Mouse (Mus musculus) thymus, postnatal 10 days (tissue): Measurements from ENCODE around the gene Ephb2.

Source experiments
- DNase-seq, 2 experiments: peaks; one replicate each; pipeline ENCODE4 v3.0.0; 2021; ENCODE audit warnings: low spot score in 2 of 2

Gene Ephb2

GRCm38 (mm10) chr4:136732536-136733121 lies 103.2 kb downstream of the Ephb2 start:
- DNase-seq: no peak

- no peak for DNase-seq
Measured at GRCm38 (mm10) chr4:136731761-136732160, 104.0 kb downstream of the Ephb2 start.

- no peak for DNase-seq
Measured at GRCm38 (mm10) chr4:136731008-136731609, 104.7 kb downstream of the Ephb2 start.

- no peak for DNase-seq
Measured at GRCm38 (mm10) chr4:136730501-136730900, 105.3 kb downstream of the Ephb2 start.

- no peak for DNase-seq
Measured at GRCm38 (mm10) chr4:136729574-136729973, 106.2 kb downstream of the Ephb2 start.

- no peak for DNase-seq
Measured at GRCm38 (mm10) chr4:136726941-136727340, 108.8 kb downstream of the Ephb2 start.

- no peak for DNase-seq
Measured at GRCm38 (mm10) chr4:136724731-136725130, 111.1 kb downstream of the Ephb2 start.

GRCm38 (mm10) chr4:136722361-136723082 lies 113.3 kb downstream of the Ephb2 start:
- DNase-seq: no peak

- no peak for DNase-seq
Measured at GRCm38 (mm10) chr4:136721937-136722336, 113.9 kb downstream of the Ephb2 start.

GRCm38 (mm10) chr4:136720025-136720424 lies 115.8 kb downstream of the Ephb2 start:
- DNase-seq: no peak

GRCm38 (mm10) chr4:136718193-136718986 lies 117.4 kb downstream of the Ephb2 start:
- no peak for DNase-seq

GRCm38 (mm10) chr4:136716561-136716972 lies 119.2 kb downstream of the Ephb2 start:
- DNase-seq: no peak

- DNase-seq: no peak
Measured at GRCm38 (mm10) chr4:136714530-136714929, 121.3 kb downstream of the Ephb2 start.

GRCm38 (mm10) chr4:136713889-136714288 lies 121.9 kb downstream of the Ephb2 start:
- no peak for DNase-seq

GRCm38 (mm10) chr4:136713431-136713830 lies 122.4 kb downstream of the Ephb2 start:
- DNase-seq: peak; percentile 10 to 14

- no peak for DNase-seq
Measured at GRCm38 (mm10) chr4:136711985-136712768, 123.6 kb downstream of the Ephb2 start.

GRCm38 (mm10) chr4:136710345-136710744 lies 125.4 kb downstream of the Ephb2 start:
- no peak for DNase-seq

GRCm38 (mm10) chr4:136708956-136709355 lies 126.8 kb downstream of the Ephb2 start:
- DNase-seq: no peak

GRCm38 (mm10) chr4:136706696-136707095 lies 129.1 kb downstream of the Ephb2 start:
- no peak for DNase-seq

- no peak for DNase-seq
Measured at GRCm38 (mm10) chr4:136705091-136705490, 130.7 kb downstream of the Ephb2 start.

- no peak for DNase-seq
Measured at GRCm38 (mm10) chr4:136704551-136704950, 131.2 kb downstream of the Ephb2 start.
